Mouse (Mus musculus) liver, embryonic 14.5 days (tissue): ENCODE data around the gene Oxnad1. TPM values are rescaled to one million over a fixed set of nuclear protein-coding genes. Genes with fewer than 3 reads are reported as not detected.

Source experiments
- ATAC-seq: fragments of 200-750 bp; cut with Nextera tagmentation; 2 replicates; pipeline ENCODE4 v1.8.0; 2017; ENCODE audit warnings: moderate number of reproducible peaks, mild to moderate bottlenecking, moderate library complexity; ENCODE audit not compliant: insufficient read depth
- DNase-seq, 3 experiments: peaks; one replicate each; pipeline ENCODE4 v3.0.0-alpha.2; 2012 to 2013; ENCODE audit warnings: low read depth in 3 of 3, low spot score in 3 of 3
- H3K27ac ChIP-seq: fragments of 300-500 bp; sonication (generic); 2 replicates; pipeline ENCODE4 v1.5.1; 2014; ENCODE audit warnings: moderate library complexity, mild to moderate bottlenecking, control low read depth, inconsistent platforms
- H3K27me3 ChIP-seq: fragments of 300-500 bp; sonication (generic); 2 replicates; pipeline ENCODE4 v1.6.1; 2014; ENCODE audit warnings: mild to moderate bottlenecking, low read length, moderate library complexity; ENCODE audit not compliant: control insufficient read depth, insufficient read depth
- H3K36me3 ChIP-seq: fragments of 300-500 bp; sonication (generic); replicated peaks from 2 replicates; pipeline ENCODE4 v1.6.1; 2014; ENCODE audit warnings: low read depth; ENCODE audit not compliant: control insufficient read depth, insufficient read depth
- H3K4me1 ChIP-seq, 2 experiments: fragments of 200-500 bp in 1 of 2; fragments of 300-500 bp in 1 of 2; sonication (generic) in 1 of 2; replicated peaks; 2 replicates each; pipeline ENCODE4 v1.6.1; 2012 to 2014; ENCODE audit warnings: antibody characterized with exemption in 1 of 2, inconsistent platforms in 1 of 2, low read length in 1 of 2; ENCODE audit not compliant: control insufficient read depth in 2 of 2, insufficient read depth in 2 of 2
- H3K4me2 ChIP-seq: fragments of 300-500 bp; sonication (generic); 2 replicates; pipeline ENCODE4 v1.6.1; 2014; ENCODE audit warnings: low read depth, mild to moderate bottlenecking, control low read depth, moderate library complexity
- H3K4me3 ChIP-seq, 2 experiments: fragments of 200-500 bp in 1 of 2; fragments of 300-500 bp in 1 of 2; sonication (generic) in 1 of 2; 2 replicates each; pipeline ENCODE4 v1.5.1; 2012 to 2014; ENCODE audit warnings: low read depth in 2 of 2, low read length in 2 of 2, mild to moderate bottlenecking in 2 of 2, control low read depth in 1 of 2, inconsistent platforms in 1 of 2, moderate library complexity in 1 of 2; ENCODE audit not compliant: insufficient read depth in 1 of 2
- H3K9ac ChIP-seq: fragments of 300-500 bp; sonication (generic); replicated peaks from 2 replicates; pipeline ENCODE4 v1.6.1; 2014; ENCODE audit warnings: mild to moderate bottlenecking, control low read depth, moderate library complexity
- H3K9me3 ChIP-seq: fragments of 300-500 bp; sonication (generic); 2 replicates; pipeline ENCODE4 v1.6.1; 2016; ENCODE audit warnings: low read length, mixed read lengths; ENCODE audit not compliant: control insufficient read depth
- CTCF ChIP-seq: IDR thresholded peaks from 2 replicates; pipeline ENCODE4 v1.5.1; 2016; ENCODE audit warnings: antibody characterized with exemption, low read depth, control low read depth
- EP300 ChIP-seq: IDR thresholded peaks from 2 replicates; pipeline ENCODE4 v1.6.1; 2016; ENCODE audit warnings: antibody characterized with exemption, low read depth
- WGBS: fragments of 180-500 bp; shearing (Covaris S2); extraction: QIAGEN DNeasy Blood & Tissue Kit; methylation state at CpG from one replicate; pipeline ENCODE4 v1.1.7; 2014; ENCODE audit not compliant: insufficient replicate concordance; 5-methylcytosine and 5-hydroxymethylcytosine counted together
- polyA plus RNA-seq, 2 experiments: library from polyadenylated mRNA; depleted of rRNA in 1 of 2; stranded (reverse) in 1 of 2; unstranded in 1 of 2; fragments of >200 nt; fragmentation: Nextera tagmentation in 1 of 2; extraction: Ambion mirVana in 1 of 2; gene quantifications; 2 replicates each; pipeline versions ENCODE4 v1.2.1 to v1.2.3; 2012 to 2014

Gene Oxnad1
- polyA plus RNA-seq, 2 experiments = 12.9 to 14.2 TPM

DNA sequence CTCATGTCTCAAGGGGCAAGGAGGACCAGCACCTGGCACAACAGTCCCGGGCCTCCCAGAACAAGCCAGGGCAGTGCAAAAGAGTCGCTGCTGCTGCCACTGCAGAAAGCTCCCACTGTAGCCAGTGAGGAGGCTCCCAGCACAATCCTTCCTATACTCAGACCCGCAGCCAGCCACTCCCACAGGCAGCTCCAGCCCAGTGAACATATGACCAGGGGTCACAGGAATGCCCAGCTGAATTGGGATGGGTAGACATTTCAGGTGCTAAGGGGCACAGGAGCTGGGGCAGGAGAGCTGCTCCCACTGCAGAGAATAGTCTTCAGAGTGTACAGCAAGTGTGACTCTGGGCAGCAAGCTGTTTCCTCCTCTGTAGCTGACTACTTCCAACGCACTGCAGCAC, 60.2 kb downstream of the Oxnad1 start:
- WGBS = 35% methylated on average over 4 of the region's 4 CpGs
- Histone ChIP-seq H3K4me2 (peak overlapping the region; percentile 81), H3K9ac (peak overlapping the region; percentile 75), H3K27me3 (no peaks in the 10 kb centered on the region), H3K27ac (peak overlapping the region; percentile 99), H3K36me3 (no peaks in the 10 kb centered on the region), H3K9me3 (peaks cover 4% of the 10 kb centered on the region; the same call in 1 of the 2 replicates), H3K4me3 (peak overlapping the region; percentile 53 to 65), H3K4me1 (peaks cover 21% of the 10 kb centered on the region in 2 experiments)
- TF ChIP-seq CTCF (no peak), EP300 (no peak)
- DNase-seq (no peak), ATAC-seq (peak; percentile 24; the same call in 1 of the 2 replicates)

DNA sequence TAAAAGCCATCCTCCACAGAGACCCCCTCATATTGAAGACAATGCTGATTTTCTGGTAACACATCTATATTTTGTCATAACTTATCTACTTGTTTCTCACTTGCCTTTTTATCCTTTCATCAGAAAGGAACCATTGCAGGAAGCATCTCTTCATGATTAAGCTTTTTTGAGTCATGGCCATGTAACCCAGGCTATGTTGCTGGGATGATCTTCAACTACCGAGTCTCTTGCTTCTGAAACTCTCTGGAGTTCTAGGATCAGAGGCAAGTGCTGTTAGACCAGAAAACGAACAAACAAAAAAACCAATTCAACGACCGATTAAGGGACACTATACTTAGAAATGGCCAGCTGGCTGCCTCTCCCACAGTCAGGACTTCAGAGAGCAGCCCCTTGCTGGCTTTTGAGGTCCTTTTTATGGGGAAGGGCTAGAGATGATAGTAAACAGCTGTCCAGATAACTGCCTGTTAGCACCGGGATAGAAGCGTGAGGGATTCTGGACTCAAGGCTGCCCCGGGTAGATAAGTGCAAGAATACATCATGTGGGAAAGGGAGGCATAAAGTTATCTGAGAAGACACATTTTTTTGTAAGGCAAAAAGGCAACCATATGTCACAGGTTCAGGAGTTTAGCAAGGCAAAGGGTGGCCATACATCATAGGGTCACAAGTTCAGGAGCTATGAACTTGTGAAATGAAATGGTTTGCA, 60.8 kb downstream of the Oxnad1 start:
- peaks cover 4% of the 10 kb centered on the region; the same call in 1 of the 2 replicates for H3K9me3 ChIP-seq
- ATAC-seq (peak; percentile 98), DNase-seq (peak; percentile 89 to 92 (median 91))
- H3K4me2 ChIP-seq = peak overlapping the region; percentile 81
- TF ChIP-seq EP300 = peak; percentile 98
- TF ChIP-seq CTCF = no peak
- no peaks in the 10 kb centered on the region for H3K27me3 ChIP-seq
- peak overlapping the region; percentile 53 to 65 for H3K4me3 ChIP-seq
- peak overlapping the region; percentile 75 for H3K9ac ChIP-seq
- WGBS = 10% methylated on average over 7 of the region's 7 CpGs
- peaks cover 20 to 21% of the 10 kb centered on the region in 2 experiments for H3K4me1 ChIP-seq
- no peaks in the 10 kb centered on the region for H3K36me3 ChIP-seq
- H3K27ac ChIP-seq = peak overlapping the region; percentile 99

DNA sequence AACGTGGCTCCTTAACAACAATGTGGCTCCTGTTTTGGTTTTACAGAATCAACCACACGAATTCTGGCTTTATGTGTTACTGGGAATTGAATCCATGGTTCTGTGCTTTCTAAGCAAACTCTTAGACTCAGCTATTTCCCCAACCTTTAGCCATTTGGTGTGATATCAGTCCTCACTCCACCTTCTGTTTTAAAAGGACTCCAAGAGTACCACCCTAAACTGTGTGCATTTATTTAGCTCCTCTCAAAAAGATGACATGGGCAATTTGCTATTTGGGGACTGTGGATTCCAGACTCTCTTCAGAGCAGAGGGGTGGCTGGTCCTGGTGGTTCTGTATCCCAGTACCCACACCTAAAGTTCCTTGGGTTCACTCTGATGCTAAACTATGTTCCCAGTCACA, 61.4 kb downstream of the Oxnad1 start:
- H3K27me3 ChIP-seq = no peaks in the 10 kb centered on the region
- peak overlapping the region; percentile 99 for H3K27ac ChIP-seq
- no peaks in the 10 kb centered on the region for H3K36me3 ChIP-seq
- peak overlapping the region; percentile 81 for H3K4me2 ChIP-seq
- TF ChIP-seq EP300 (no peak), CTCF (no peak)
- WGBS = 16% methylated on average over 2 of the region's 2 CpGs
- H3K4me1 ChIP-seq = peaks cover 20 to 21% of the 10 kb centered on the region in 2 experiments
- peak overlapping the region in 1 of 2 experiments; percentile 22; a peak in 1 of 4 replicates for H3K4me3 ChIP-seq
- ATAC-seq = peak; percentile 54
- peak overlapping the region; percentile 75 for H3K9ac ChIP-seq
- DNase-seq = no peak
- H3K9me3 ChIP-seq = peaks cover 4% of the 10 kb centered on the region; the same call in 1 of the 2 replicates

DNA sequence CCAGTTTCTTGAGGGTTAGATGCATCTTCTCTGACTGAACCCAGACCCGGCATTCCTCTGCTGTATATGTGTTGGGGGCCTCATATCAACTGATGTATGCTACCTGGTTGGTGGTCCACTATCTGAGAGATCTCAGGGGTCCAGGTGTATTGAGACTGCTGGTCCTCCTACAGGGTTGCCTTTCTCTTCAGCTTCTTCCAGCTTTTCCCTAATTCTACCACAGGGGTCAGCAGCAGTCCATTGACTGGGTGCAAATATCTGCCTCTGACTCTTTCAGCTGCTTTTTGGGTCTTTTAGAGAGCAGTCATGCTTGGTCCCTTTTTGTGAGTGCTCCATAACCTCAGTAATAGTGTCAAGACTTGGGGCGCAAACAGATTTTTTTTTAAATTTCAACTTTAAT, 65.7 kb downstream of the Oxnad1 start:
- Histone ChIP-seq H3K9me3 (peaks cover 4% of the 10 kb centered on the region; the same call in 1 of the 2 replicates), H3K4me3 (no peak overlapping the region), H3K36me3 (no peaks in the 10 kb centered on the region), H3K9ac (no peak overlapping the region), H3K27ac (no peak overlapping the region), H3K27me3 (no peaks in the 10 kb centered on the region), H3K4me1 (peaks cover 13% of the 10 kb centered on the region in 2 experiments), H3K4me2 (no peak overlapping the region)
- 71% methylated on average over 2 of the region's 2 CpGs for WGBS
- DNase-seq (no peak), ATAC-seq (no peak)
- TF ChIP-seq CTCF (peak; percentile 51), EP300 (no peak)

DNA sequence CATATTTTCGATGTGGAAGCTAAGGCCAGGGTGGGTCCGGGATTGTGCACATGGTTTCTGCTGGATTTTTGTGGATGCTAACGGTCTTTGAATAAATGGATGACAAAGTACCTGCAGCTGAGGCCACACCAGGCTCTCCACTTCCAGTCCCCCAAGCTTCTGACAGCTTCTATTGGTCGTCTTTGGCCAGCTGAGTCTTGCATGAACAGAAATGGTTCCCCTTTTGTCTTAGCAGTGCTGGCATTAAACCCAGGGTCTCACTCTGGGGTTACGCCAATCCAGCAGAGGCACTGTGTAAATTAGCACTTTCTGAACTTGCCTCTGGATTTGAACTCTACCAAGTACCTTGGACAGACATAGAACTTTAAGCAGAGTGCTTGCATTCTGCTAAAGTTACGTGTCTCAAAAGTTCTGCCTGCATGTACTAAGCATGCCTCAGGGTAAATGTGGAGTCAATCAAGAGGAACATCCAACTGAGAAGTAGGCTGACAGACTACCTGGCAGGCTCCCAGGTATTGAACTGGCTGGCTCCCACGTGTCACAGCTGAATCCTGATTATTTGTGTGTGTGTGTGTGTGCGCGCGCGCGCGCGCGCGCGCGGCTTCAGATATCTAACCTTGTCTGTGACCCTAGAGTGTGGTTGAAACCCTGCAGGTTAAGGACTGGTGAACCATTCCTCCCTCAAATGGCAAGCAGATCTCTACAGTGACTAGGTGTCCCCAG, 67.2 kb downstream of the Oxnad1 start:
- Histone ChIP-seq H3K4me2 (no peak overlapping the region), H3K4me1 (peaks cover 0 to under 1% of the 10 kb centered on the region in 2 experiments; a peak in 1 of 4 replicates), H3K27ac (no peak overlapping the region), H3K4me3 (no peak overlapping the region), H3K27me3 (no peaks in the 10 kb centered on the region), H3K36me3 (no peaks in the 10 kb centered on the region), H3K9me3 (peaks cover 4% of the 10 kb centered on the region; the same call in 1 of the 2 replicates), H3K9ac (no peak overlapping the region)
- no peak for ATAC-seq
- WGBS = 86% methylated on average over 18 of the region's 18 CpGs
- TF ChIP-seq CTCF = no peak
- no peak for TF ChIP-seq EP300
- no peak for DNase-seq

Other genes with a start within 250 kb of the Oxnad1 start
- gene Galnt15, start 56.4 kb upstream of the Oxnad1 start, polyA plus RNA-seq (2012; rRNA removed) = not detected in 2 replicates
- not detected in 2 replicates for gene Galnt15, start 56.4 kb upstream of the Oxnad1 start, polyA plus RNA-seq (2014; fragmentation: Nextera tagmentation; extraction: Ambion mirVana)
- 10.8 and 29.5 TPM in 2 replicates for gene Dph3, start 355 bp downstream of the Oxnad1 start, polyA plus RNA-seq (2012; rRNA removed)
- 87.1 and 87.7 TPM in 2 replicates for gene Dph3, start 355 bp downstream of the Oxnad1 start, polyA plus RNA-seq (2014; fragmentation: Nextera tagmentation; extraction: Ambion mirVana)
- gene Msmb, start 56.6 kb downstream of the Oxnad1 start, polyA plus RNA-seq (2012; rRNA removed) = 0.13 and 0.19 TPM in 2 replicates
- 0.33 and 0.38 TPM in 2 replicates for gene Msmb, start 56.6 kb downstream of the Oxnad1 start, polyA plus RNA-seq (2014; fragmentation: Nextera tagmentation; extraction: Ambion mirVana)
- 80.7 and 117 TPM in 2 replicates for gene Ncoa4, start 74.5 kb downstream of the Oxnad1 start, polyA plus RNA-seq (2012; rRNA removed)
- 353 and 363 TPM in 2 replicates for gene Ncoa4, start 74.5 kb downstream of the Oxnad1 start, polyA plus RNA-seq (2014; fragmentation: Nextera tagmentation; extraction: Ambion mirVana)
- 75.8 and 90.5 TPM in 2 replicates for gene Timm23, start 116.5 kb downstream of the Oxnad1 start, polyA plus RNA-seq (2012; rRNA removed)
- gene Timm23, start 116.5 kb downstream of the Oxnad1 start, polyA plus RNA-seq (2014; fragmentation: Nextera tagmentation; extraction: Ambion mirVana) = 196 and 199 TPM in 2 replicates
- gene Parg, start 116.6 kb downstream of the Oxnad1 start, polyA plus RNA-seq (2012; rRNA removed) = 4.4 and 6.0 TPM in 2 replicates
- gene Parg, start 116.6 kb downstream of the Oxnad1 start, polyA plus RNA-seq (2014; fragmentation: Nextera tagmentation; extraction: Ambion mirVana) = 12.6 and 17.0 TPM in 2 replicates
- 0.39 and 0.41 TPM in 2 replicates for gene Ogdhl, start 236.6 kb downstream of the Oxnad1 start, polyA plus RNA-seq (2012; rRNA removed)
- 0.58 and 1.0 TPM in 2 replicates for gene Ogdhl, start 236.6 kb downstream of the Oxnad1 start, polyA plus RNA-seq (2014; fragmentation: Nextera tagmentation; extraction: Ambion mirVana)